Mouse (Mus musculus) midbrain, embryonic 14.5 days (tissue): ENCODE results near the gene Serpini2. TPM values are rescaled to one million over a fixed set of nuclear protein-coding genes. Genes with fewer than 3 reads are reported as not detected.
"Not testable (repeated sequence)": the region's sequence is repeated elsewhere in the genome, so short reads cannot be mapped to it uniquely, and the experiment has no call there.

Experiments used
- ATAC-seq: fragments of 200-750 bp; cut with Nextera tagmentation; 2 replicates; pipeline ENCODE4 v1.8.0; 2017; ENCODE audit warnings: moderate number of reproducible peaks, moderate library complexity; ENCODE audit not compliant: low FRiP score, low TSS enrichment
- DNase-seq: peaks from one replicate; pipeline ENCODE4 v3.0.0-alpha.2; 2015
- H3K27ac ChIP-seq: fragments of 300-500 bp; sonication (generic); replicated peaks from 2 replicates; pipeline ENCODE4 v1.5.1; 2014; ENCODE audit warnings: mild to moderate bottlenecking, low read depth, low read length, moderate library complexity
- H3K27me3 ChIP-seq: fragments of 300-500 bp; sonication (generic); 2 replicates; pipeline ENCODE4 v1.6.1; 2014; ENCODE audit warnings: low read length, control low read depth, mixed read lengths; ENCODE audit not compliant: control insufficient read depth, insufficient read depth
- H3K36me3 ChIP-seq: fragments of 300-500 bp; sonication (generic); 2 replicates; pipeline ENCODE4 v1.6.1; 2014; ENCODE audit warnings: low read length, control low read depth; ENCODE audit not compliant: control insufficient read depth, insufficient read depth
- H3K4me1 ChIP-seq: fragments of 300-500 bp; sonication (generic); 2 replicates; pipeline ENCODE4 v1.6.1; 2014; ENCODE audit warnings: mild to moderate bottlenecking, antibody characterized with exemption, low read length, control low read depth; ENCODE audit not compliant: control insufficient read depth, insufficient read depth
- H3K4me2 ChIP-seq: fragments of 300-500 bp; sonication (generic); 2 replicates; pipeline ENCODE4 v1.6.1; 2014; ENCODE audit warnings: mild to moderate bottlenecking, low read length, moderate library complexity
- H3K4me3 ChIP-seq: fragments of 300-500 bp; sonication (generic); replicated peaks from 2 replicates; pipeline ENCODE4 v1.5.1; 2014; ENCODE audit warnings: low read depth, low read length
- H3K9ac ChIP-seq: fragments of 300-500 bp; sonication (generic); replicated peaks from 2 replicates; pipeline ENCODE4 v1.6.1; 2014; ENCODE audit warnings: mild to moderate bottlenecking, low read length, moderate library complexity
- H3K9me3 ChIP-seq: fragments of 300-500 bp; sonication (generic); 2 replicates; pipeline ENCODE4 v1.6.1; 2016; ENCODE audit warnings: low read length, control low read depth, mixed read lengths; ENCODE audit not compliant: control insufficient read depth
- WGBS: fragments of 180-500 bp; shearing (Covaris S2); extraction: QIAGEN DNeasy Blood & Tissue Kit; methylation state at CpG from one replicate; pipeline ENCODE4 v1.1.7; 2014; 5-methylcytosine and 5-hydroxymethylcytosine counted together
- polyA plus RNA-seq: library from polyadenylated mRNA; unstranded; fragments of >200 nt; fragmentation: Nextera tagmentation; extraction: Ambion mirVana; gene quantifications from 2 replicates; pipeline ENCODE4 v1.2.1, GENCODE M21; 2014

The Serpini2 gene
- not detected in 2 replicates for polyA plus RNA-seq

DNA sequence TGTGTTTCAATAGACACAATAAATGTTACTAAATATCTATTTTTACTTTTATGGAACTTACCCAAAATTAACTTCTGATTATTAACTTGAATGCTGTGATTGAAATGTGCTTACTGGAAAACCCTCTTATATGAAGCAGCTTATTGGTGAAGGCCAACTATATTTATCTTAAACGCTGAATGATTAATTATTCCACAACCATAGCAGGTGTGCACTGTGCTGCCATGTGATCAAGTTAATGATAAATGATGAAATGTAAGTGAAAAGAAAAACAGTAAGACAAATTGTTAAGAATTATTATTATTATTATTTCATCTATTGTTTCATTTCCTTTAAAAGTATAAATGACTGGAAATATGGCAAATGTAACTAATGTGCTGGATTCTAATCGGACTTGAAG, at the start of gene Serpini2:
Gene Serpini2, minus strand, starts transcription at position 101 of the 400 bp plus-strand sequence.
- H3K4me2 ChIP-seq = no peak within 1 kb of the TSS
- H3K9ac ChIP-seq = no peak within 1 kb of the TSS
- H3K27me3 ChIP-seq = no peaks in the 10 kb centered on the region
- ATAC-seq (no peak), DNase-seq (no peak)
- no peaks in the 10 kb centered on the region for H3K36me3 ChIP-seq
- H3K27ac ChIP-seq = no peak within 1 kb of the TSS
- H3K4me1 ChIP-seq = no peaks in the 10 kb centered on the region
- H3K9me3 ChIP-seq = no peaks in the 10 kb centered on the region
- H3K4me3 ChIP-seq = no peak within 1 kb of the TSS
- 87% methylated on average over 2 of the region's 2 CpGs for WGBS

DNA sequence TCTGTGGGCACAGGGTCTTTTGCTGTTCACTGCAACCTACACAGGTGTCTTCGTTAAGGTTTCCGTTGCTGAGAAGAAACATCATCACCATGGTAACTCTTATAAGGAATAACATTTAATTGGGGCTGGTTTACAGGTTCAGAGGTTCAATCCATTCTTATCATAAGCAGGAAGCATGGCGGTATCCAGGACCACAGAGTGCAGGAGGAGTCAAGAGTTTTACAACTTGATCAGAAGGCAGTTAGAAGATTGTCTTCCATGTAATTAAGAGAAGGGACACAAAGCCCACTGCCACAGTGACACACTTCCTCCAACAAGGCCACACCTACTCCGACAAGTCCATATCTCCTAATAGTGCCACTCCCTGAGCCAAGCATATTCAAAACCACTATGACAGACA, 39.0 kb upstream of the Serpini2 start:
- ATAC-seq (no peak), DNase-seq (no peak)
- Histone ChIP-seq H3K36me3 (no peaks in the 10 kb centered on the region), H3K27me3 (no peaks in the 10 kb centered on the region), H3K4me1 (no peaks in the 10 kb centered on the region), H3K9me3 (no peaks in the 10 kb centered on the region), H3K4me2 (no peak overlapping the region), H3K27ac (no peak overlapping the region), H3K4me3 (no peak overlapping the region), H3K9ac (no peak overlapping the region)
- WGBS = 93% methylated on average over 4 of the region's 4 CpGs

DNA sequence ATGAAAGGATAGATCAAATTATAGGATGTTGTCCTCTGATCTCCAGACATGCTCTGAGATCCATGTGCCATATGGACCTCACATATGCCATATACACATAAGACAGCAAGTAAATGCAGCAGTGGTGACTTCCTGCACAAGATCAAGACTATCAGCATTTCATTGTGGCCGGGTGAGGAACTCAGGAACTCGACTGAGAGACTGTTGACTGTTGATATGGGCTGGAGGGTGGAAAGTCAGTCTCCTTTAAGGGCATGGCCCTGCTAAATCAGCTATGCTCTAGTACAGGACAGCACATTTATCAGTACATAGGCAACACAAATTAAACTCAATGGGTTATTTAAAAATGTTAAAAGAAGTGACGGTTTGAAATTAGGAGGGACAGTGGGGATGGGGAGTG, 38.4 kb upstream of the Serpini2 start:
- DNase-seq (no peak), ATAC-seq (no peak)
- no peak overlapping the region for H3K4me3 ChIP-seq
- H3K27ac ChIP-seq = no peak overlapping the region
- no peaks in the 10 kb centered on the region for H3K9me3 ChIP-seq
- no peaks in the 10 kb centered on the region for H3K36me3 ChIP-seq
- no peaks in the 10 kb centered on the region for H3K4me1 ChIP-seq
- H3K27me3 ChIP-seq = no peaks in the 10 kb centered on the region
- no peak overlapping the region for H3K4me2 ChIP-seq
- WGBS = 90% methylated on average over 3 of the region's 3 CpGs
- H3K9ac ChIP-seq = no peak overlapping the region

DNA sequence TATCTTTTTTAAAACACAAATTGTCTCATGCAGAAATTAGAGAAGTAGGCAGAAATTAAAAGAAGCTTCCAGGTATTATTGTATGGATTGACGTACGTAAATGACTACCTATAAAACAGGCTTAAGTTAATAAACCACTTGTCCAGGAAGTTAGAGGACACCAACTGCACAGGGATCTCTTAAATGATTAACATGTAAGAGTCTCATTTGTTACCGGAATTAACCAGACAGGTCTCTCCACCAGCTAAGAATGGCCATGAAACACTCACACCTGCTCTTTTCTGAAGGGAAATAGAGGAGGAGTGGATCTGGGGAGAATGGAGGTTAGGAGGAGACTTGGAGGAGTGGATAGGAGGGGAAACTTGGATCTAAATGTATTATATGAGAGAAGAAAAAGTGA, 35.7 kb upstream of the Serpini2 start:
- ATAC-seq = no peak
- WGBS = 95% methylated on average over 3 of the region's 3 CpGs
- Histone ChIP-seq H3K27ac (no peak overlapping the region), H3K9me3 (no peaks in the 10 kb centered on the region), H3K27me3 (no peaks in the 10 kb centered on the region), H3K4me3 (no peak overlapping the region), H3K36me3 (no peaks in the 10 kb centered on the region), H3K4me2 (no peak overlapping the region), H3K4me1 (no peaks in the 10 kb centered on the region), H3K9ac (no peak overlapping the region)
- DNase-seq = no peak

DNA sequence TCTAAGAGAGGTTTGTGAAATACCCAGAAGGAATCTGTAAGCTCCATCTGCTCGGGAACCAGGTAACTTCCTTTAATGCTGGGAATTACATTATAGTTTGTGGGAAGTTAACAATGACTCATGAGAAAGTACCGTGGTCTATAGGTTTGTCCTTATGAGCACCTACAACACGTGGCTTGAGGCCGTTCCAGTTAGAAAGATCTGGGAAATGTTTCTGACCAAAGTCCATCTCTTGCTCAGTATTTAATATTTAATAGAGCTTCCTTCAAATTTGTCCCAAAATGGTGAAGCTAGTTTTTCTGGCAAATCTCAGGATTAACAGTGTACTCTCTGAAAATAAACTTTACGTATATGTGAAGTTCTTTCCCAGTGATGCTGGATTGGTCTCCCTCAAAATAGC, 34.7 kb upstream of the Serpini2 start:
- no peak for DNase-seq
- 96% methylated on average over 5 of the region's 5 CpGs for WGBS
- Histone ChIP-seq H3K9ac (no peak overlapping the region), H3K36me3 (no peaks in the 10 kb centered on the region), H3K4me3 (no peak overlapping the region), H3K4me2 (no peak overlapping the region), H3K27me3 (no peaks in the 10 kb centered on the region), H3K27ac (no peak overlapping the region), H3K4me1 (no peaks in the 10 kb centered on the region), H3K9me3 (no peaks in the 10 kb centered on the region)
- ATAC-seq = no peak

DNA sequence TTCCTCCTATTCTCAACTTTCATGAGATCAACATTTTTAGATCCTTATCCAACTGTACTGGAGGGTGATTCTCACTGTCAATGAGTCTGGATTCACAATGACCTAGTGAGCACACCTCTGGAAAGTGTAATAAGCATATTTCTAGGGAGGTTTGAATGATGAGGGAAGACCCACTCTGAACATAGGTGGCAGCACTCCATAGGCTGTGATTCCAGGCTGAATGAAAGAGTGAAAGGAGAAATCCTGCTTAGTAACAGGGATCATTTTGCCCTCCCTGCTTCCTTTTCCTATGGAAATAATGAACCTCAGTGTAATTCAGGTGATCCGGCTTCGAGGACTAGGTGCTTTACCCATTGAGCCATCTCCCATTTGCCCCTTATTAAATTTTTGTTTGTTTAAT, 31.2 kb upstream of the Serpini2 start:
- Histone ChIP-seq H3K9ac (no peak overlapping the region), H3K27ac (no peak overlapping the region), H3K27me3 (no peaks in the 10 kb centered on the region), H3K4me2 (no peak overlapping the region), H3K9me3 (no peaks in the 10 kb centered on the region), H3K4me3 (no peak overlapping the region), H3K36me3 (no peaks in the 10 kb centered on the region), H3K4me1 (peaks cover 12% of the 10 kb centered on the region)
- DNase-seq (no peak), ATAC-seq (no peak)
- 95% methylated on average over 2 of the region's 2 CpGs for WGBS

DNA sequence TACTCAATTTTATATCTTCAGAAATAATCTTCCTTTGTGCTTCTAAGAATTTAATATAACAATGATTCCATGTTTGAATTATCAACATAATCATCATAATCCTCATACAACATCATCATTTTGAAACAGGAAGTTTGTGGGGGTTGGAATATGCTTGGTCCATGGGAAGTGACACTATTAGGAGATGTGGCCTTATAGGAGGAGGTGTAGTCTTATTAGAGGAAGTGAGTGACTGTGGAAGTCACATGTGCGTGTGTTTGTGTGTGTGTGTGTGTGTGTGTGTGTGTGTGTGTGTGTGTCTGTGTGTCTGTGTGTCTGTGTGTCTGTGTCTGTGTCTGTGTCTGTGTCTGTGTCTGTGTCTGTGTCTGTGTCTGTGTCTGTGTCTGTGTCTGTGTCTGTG, 29.6 kb upstream of the Serpini2 start:
- ATAC-seq, H3K4me2 ChIP-seq, H3K4me3 ChIP-seq, H3K9ac ChIP-seq, H3K27ac ChIP-seq, H3K9me3 ChIP-seq, H3K36me3 ChIP-seq, H3K27me3 ChIP-seq, DNase-seq: not testable (repeated sequence)
- H3K4me1 ChIP-seq = peaks cover 12% of the 10 kb centered on the region
- 95% methylated on average over 1 of the region's 1 CpGs for WGBS

DNA sequence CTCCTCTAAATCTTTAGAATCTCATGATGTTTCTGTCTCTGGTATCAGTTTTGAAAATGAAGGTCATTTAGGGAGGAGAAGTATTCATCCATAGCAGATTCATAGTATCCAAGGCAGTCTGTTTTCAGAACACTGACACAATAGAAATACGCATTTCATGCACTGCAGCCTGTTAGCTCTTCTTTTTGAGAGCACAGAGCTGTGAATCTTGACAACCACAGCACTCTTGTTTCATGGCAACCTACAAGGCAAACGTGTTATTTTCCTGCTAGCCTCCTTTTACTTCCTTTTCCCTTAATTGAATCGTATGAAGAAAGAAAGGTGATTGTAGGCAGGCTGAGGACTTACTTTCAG, 27.9 kb upstream of the Serpini2 start:
- no peak for ATAC-seq
- no peaks in the 10 kb centered on the region for H3K36me3 ChIP-seq
- no peaks in the 10 kb centered on the region for H3K9me3 ChIP-seq
- no peak for DNase-seq
- no peak overlapping the region for H3K4me3 ChIP-seq
- 0 out of 2 replicates have a peak overlapping the region, but pooled peaks have one; percentile 12 for H3K9ac ChIP-seq
- 24% methylated on average over 3 of the region's 3 CpGs for WGBS
- H3K27ac ChIP-seq = no peak overlapping the region
- H3K27me3 ChIP-seq = no peaks in the 10 kb centered on the region
- H3K4me1 ChIP-seq = peaks cover 12% of the 10 kb centered on the region
- no peak overlapping the region for H3K4me2 ChIP-seq

DNA sequence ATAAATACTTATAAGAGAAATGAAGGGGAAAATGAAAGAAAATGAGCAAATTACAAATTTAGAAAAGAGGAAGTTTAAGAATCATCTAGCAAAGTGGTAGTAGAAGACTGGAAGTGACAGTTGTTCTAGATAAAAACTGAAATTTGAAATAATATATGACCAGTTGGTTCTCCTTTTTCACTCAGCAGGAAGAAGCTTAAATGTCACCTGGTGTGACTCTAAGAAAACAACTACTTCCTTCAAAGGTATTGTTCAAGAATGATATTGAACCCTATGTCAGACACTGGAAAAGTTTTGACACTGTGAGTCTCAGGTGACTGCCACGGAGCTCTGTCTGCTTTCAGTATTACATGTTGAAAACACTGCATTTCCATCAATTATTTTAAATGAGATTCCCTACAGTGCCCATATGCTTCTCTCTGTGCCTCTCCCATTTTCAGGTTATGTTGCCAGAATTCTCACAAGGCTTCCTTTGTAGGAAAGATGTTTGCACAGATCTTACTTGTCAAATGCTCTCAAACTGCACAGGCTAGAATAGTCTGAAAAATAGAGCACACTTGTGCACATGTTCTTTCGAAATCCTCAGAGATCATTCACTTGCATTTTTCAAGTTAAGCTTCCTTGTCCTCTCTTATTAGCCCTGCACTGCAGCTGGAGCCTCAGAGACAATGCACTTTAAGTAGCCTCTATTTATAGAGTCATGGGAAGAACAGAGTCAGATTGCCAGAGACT, 27.3 kb upstream of the Serpini2 start:
- ATAC-seq (0 out of 2 replicates have a peak, but pooled peaks have one; percentile 29), DNase-seq (peak; percentile 31)
- no peaks in the 10 kb centered on the region for H3K27me3 ChIP-seq
- peaks cover 12% of the 10 kb centered on the region for H3K4me1 ChIP-seq
- no peak overlapping the region for H3K27ac ChIP-seq
- H3K4me2 ChIP-seq = no peak overlapping the region
- H3K4me3 ChIP-seq = no peak overlapping the region
- 0 out of 2 replicates have a peak overlapping the region, but pooled peaks have one; percentile 12 for H3K9ac ChIP-seq
- 36% methylated on average over 2 of the region's 2 CpGs for WGBS
- no peaks in the 10 kb centered on the region for H3K9me3 ChIP-seq
- H3K36me3 ChIP-seq = no peaks in the 10 kb centered on the region
